Mouse (Mus musculus) ES-E14 (cell line): Measurements from ENCODE around the gene Gm11562. TPM values are rescaled to one million over a fixed set of nuclear protein-coding genes. Genes with fewer than 3 reads are reported as not detected.
"Not testable (repeated sequence)": the region's sequence is repeated elsewhere in the genome, so short reads cannot be mapped to it uniquely, and the experiment has no call there.

ENCODE experiments used
- DNase-seq: peaks from one replicate; pipeline ENCODE4 v3.0.0-alpha.2; 2013; ENCODE audit warnings: low read depth, low spot score
- H3K27ac ChIP-seq: 2 replicates; pipeline ENCODE4 v1.5.1; 2012; ENCODE audit warnings: low read depth, mild to moderate bottlenecking, low read length, moderate library complexity, mixed read lengths; ENCODE audit not compliant: poor library complexity, insufficient read depth, severe bottlenecking
- H3K36me3 ChIP-seq: 2 replicates; pipeline ENCODE4 v1.6.1; 2012; ENCODE audit warnings: mild to moderate bottlenecking, low read length, moderate library complexity, mixed read lengths; ENCODE audit not compliant: control insufficient read depth, poor library complexity, insufficient read depth, severe bottlenecking
- H3K4me1 ChIP-seq, 2 experiments: fragments of 150-350 bp in 1 of 2; sonication (generic) in 1 of 2; 2 replicates each; pipeline ENCODE4 v1.6.1; 2012; ENCODE audit warnings: low read length in 2 of 2, mild to moderate bottlenecking in 1 of 2, mixed read lengths in 1 of 2; ENCODE audit not compliant: control insufficient read depth in 2 of 2, insufficient read depth in 2 of 2, poor library complexity in 1 of 2
- H3K4me3 ChIP-seq, 2 experiments: fragments of 150-350 bp in 1 of 2; sonication (generic) in 1 of 2; 2 replicates each; pipeline ENCODE4 v1.5.1; 2012; ENCODE audit warnings: low read length in 2 of 2, low read depth in 1 of 2, mild to moderate bottlenecking in 1 of 2, mixed read lengths in 1 of 2; ENCODE audit not compliant: insufficient read depth in 1 of 2, poor library complexity in 1 of 2, severe bottlenecking in 1 of 2
- H3K9ac ChIP-seq: 2 replicates; pipeline ENCODE4 v1.6.1; 2012; ENCODE audit warnings: low read depth, mild to moderate bottlenecking, low read length, mixed read lengths; ENCODE audit not compliant: poor library complexity, insufficient read depth, severe bottlenecking
- H3K9me3 ChIP-seq: fragments of 150-350 bp; sonication (generic); 2 replicates; pipeline ENCODE4 v1.6.1; 2012; ENCODE audit warnings: low read depth, mild to moderate bottlenecking, low read length; ENCODE audit not compliant: control insufficient read depth, insufficient read depth
- CHD2 ChIP-seq: IDR thresholded peaks from 2 replicates; pipeline ENCODE4 v1.6.1; 2014; ENCODE audit warnings: mild to moderate bottlenecking, low read depth, low read length, inconsistent platforms
- HCFC1 ChIP-seq: IDR thresholded peaks from 2 replicates; pipeline ENCODE4 v1.6.1; 2012; ENCODE audit warnings: low read length, inconsistent platforms, borderline replicate concordance; ENCODE audit not compliant: insufficient read depth
- MAFK ChIP-seq: IDR thresholded peaks from 2 replicates; pipeline ENCODE4 v1.6.1; 2014; ENCODE audit warnings: mild to moderate bottlenecking, low read depth, low read length, inconsistent platforms; ENCODE audit not compliant: insufficient read depth
- ZC3H11A ChIP-seq: IDR thresholded peaks from 2 replicates; pipeline ENCODE4 v1.6.1; 2012; ENCODE audit warnings: low read depth, mild to moderate bottlenecking, inconsistent platforms, low read length, borderline replicate concordance
- ZNF384 ChIP-seq: IDR thresholded peaks from 2 replicates; pipeline ENCODE4 v1.6.1; 2012; ENCODE audit warnings: low read depth, low read length, inconsistent platforms
- in situ Hi-C, 2 experiments: fragments of 600-800 bp; cut with MboI; formaldehyde crosslinking; loops; one replicate each; pipeline ENCODE4 v1.15.1; 2025; ENCODE audit warnings: low sequenced_read_pairs in 2 of 2, inconsistent platforms in 1 of 2; ENCODE audit not compliant: unreplicated experiment in 2 of 2
- total RNA-seq: library from RNA; depleted of rRNA; stranded (reverse); fragments of 300-350 nt; gene quantifications from 2 replicates; pipeline ENCODE4 v1.2.3, GENCODE M21; 2012

Gene Gm11562
- total RNA-seq, 1 experiment, result not detected

DNA sequence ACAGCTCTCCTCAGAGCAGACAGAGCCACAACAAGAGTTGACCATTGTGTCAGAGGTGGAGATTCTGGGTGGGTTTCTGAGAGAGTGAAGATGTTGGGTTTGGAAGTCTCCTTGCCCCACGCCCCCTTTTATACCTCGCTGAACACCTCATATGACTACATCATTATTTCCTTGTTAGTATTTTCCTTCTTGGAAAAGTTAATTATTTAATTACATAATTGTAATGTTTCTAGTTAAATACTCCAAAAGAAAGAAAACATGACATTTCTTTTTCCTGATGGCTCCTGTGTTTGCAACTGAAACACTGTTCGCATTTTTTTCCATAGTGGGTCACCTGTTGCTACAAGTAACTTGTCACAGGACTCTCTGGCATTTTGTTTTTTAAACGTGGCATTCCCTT is 7.9 kb upstream of the Gm11562 start, which contains the start of gene Krtap4-1:
Gene Krtap4-1, minus strand, starts transcription at position 101 of the 400 bp plus-strand sequence.
- no peaks in the 10 kb centered on the region for H3K4me1 ChIP-seq
- H3K4me3 ChIP-seq, result 0 out of 4 replicates have a peak within 1 kb of the TSS, but pooled peaks of 1 of the 2 experiments have one; percentile 0
- in situ Hi-C loops, result no loop called here
- TF ChIP-seq ZNF384 (no peak), CHD2 (no peak), ZC3H11A (no peak), MAFK (no peak), HCFC1 (no peak)
- H3K9ac ChIP-seq, result no peak within 1 kb of the TSS
- DNase-seq, result no peak
- H3K27ac ChIP-seq, result no peak within 1 kb of the TSS
- no peaks in the 10 kb centered on the region for H3K9me3 ChIP-seq
- no peaks in the 10 kb centered on the region for H3K36me3 ChIP-seq

DNA sequence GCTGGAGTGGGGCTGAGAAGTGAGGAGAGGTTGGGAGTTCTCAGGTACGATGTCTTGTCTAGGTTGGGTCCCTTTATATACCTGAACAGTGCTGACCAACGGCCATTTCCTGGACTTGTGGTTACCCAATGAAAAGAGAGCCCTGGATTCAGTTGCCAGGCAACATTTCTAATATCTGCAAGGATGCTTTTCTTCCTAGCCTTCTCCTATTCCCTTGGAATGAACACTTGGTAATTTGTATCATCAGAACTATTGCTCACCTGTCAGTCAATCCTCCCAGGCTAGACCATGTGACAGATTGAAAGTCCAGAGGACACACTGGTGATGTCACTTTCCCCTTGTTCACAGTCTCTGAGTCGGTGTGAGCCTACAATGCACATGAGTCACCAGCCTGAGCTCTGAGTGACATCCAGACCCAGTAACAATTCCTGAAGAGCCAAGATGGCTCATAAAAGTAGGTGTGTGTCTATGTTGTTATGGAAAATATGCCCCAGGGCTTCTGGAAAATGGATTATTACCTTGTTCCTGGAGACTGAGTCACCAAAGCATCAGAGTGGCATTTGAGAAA is 5.4 kb downstream of the Gm11562 start, which contains the start of gene Krtap2-4:
Gene Krtap2-4, minus strand, starts transcription at position 51 of the 568 bp plus-strand sequence.
- Histone ChIP-seq H3K27ac (no peak within 1 kb of the TSS), H3K4me1 (no peaks in the 10 kb centered on the region), H3K36me3 (no peaks in the 10 kb centered on the region), H3K9ac (no peak within 1 kb of the TSS), H3K4me3 (no peak within 1 kb of the TSS), H3K9me3 (no peaks in the 10 kb centered on the region)
- in situ Hi-C loops, result no loop called here
- DNase-seq, result no peak
- TF ChIP-seq ZNF384 (no peak), HCFC1 (no peak), MAFK (no peak), CHD2 (no peak), ZC3H11A (no peak)

DNA sequence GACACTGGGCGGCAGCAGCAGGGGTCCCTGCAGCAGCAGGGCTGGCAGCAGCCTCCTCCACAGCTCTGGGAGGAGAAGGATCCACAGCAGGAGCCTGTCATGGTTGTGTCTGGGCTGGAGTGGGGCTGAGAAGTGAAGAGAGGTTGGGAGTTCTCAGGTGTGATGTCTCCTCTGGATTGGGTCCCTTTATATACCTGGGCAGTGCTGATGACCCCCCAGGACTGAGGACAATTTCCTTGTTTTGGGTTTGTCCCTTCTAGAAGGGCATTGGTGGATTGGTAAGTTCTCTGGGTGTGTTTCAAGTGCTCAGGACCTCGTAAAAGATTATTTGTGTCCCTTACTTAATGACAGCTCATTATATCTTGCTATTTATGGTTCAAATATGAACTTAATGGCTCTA is 10.1 kb downstream of the Gm11562 start, which contains the start of gene Gm11937:
Gene Gm11937, minus strand, starts transcription at position 101 of the 400 bp plus-strand sequence.
- H3K27ac ChIP-seq, H3K36me3 ChIP-seq, H3K4me3 ChIP-seq, H3K9ac ChIP-seq, DNase-seq, H3K9me3 ChIP-seq, in situ Hi-C loops, H3K4me1 ChIP-seq: not testable (repeated sequence)

DNA sequence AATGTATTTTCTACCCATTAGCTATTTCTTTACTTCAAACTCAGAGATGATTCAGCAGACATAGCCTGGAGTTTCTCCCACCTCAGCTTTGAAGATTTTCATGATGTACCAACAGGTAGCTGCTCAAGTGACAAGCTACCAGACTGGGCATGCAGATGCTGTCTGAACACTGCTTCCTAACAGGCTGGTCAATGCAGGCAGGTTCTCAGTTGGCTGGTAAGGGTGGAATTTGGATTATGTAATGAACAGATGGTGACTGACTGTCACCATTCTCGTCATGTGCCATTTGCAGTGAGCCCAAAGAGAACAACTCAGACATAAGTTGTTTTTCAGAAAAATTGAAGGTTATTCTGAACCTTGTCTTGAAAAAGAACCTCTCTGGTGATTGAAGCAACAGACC is 11.1 kb downstream of the Gm11562 start:
- Histone ChIP-seq H3K4me3 (no peak overlapping the region), H3K9me3 (no peaks in the 10 kb centered on the region), H3K4me1 (no peaks in the 10 kb centered on the region), H3K36me3 (no peaks in the 10 kb centered on the region), H3K9ac (no peak overlapping the region), H3K27ac (no peak overlapping the region)
- TF ChIP-seq MAFK, result no peak
- no peak for TF ChIP-seq ZC3H11A
- TF ChIP-seq CHD2, result no peak
- TF ChIP-seq ZNF384, result no peak
- no peak for TF ChIP-seq HCFC1
- in situ Hi-C loops, result no loop called here
- no peak for DNase-seq

DNA sequence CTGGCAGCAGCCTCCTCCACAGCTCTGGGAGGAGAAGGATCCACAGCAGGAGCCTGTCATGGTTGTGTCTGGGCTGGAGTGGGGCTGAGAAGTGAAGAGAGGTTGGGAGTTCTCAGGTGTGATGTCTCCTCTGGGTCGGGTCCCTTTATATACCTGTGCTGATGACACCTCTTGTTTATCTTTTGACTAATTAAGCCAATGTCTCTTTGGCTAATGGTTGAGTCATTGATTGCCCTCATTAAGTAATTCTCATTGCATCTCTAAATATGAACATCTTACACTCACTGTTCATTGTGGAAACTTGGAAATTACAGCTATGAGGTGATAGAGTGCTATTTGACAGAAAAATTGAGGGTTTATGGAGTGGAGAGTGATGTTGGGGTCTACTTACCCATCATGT is 17.0 kb downstream of the Gm11562 start, which contains the start of gene Gm11938:
Gene Gm11938, minus strand, starts transcription at position 101 of the 400 bp plus-strand sequence.
- in situ Hi-C loops, H3K4me1 ChIP-seq: not testable (repeated sequence)

DNA sequence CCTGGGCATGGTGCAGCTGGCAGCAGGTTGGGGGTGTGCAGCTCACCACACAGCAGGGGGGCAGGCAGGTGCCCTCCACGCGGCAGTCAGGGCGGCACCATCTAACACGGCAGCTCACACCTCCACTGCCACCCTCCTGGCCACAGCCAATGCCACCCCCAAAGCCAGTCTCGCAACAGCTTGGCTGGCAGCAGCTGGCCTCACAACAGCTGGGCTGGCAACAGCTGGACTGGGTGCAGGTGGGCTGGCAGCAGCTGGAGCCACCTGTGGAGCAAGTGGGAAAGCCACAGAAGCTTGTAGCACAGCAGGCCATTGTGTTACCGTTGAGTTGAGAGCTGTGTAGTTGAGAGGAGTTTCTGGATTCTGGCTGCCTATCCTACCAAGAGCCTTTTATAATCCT is 22.5 kb downstream of the Gm11562 start, which contains the start of gene Krtap9-3:
Gene Krtap9-3, minus strand, starts transcription at position 364 of the 400 bp plus-strand sequence.
- not testable (repeated sequence) for DNase-seq, H3K9ac ChIP-seq, H3K4me1 ChIP-seq

More for the DNA sequence above, 17.0 kb downstream of the Gm11562 start, which contains the start of gene Gm11938:
- H3K9ac ChIP-seq, H3K4me3 ChIP-seq, H3K36me3 ChIP-seq, H3K9me3 ChIP-seq, H3K27ac ChIP-seq, DNase-seq: not testable (repeated sequence)

More for the DNA sequence above, 22.5 kb downstream of the Gm11562 start, which contains the start of gene Krtap9-3:
- H3K36me3 ChIP-seq, H3K4me3 ChIP-seq, H3K27ac ChIP-seq, in situ Hi-C loops, H3K9me3 ChIP-seq: not testable (repeated sequence)
